Mouse (Mus musculus) liver, adult 2 months (tissue): ENCODE results near the gene Tmigd3.

Experiments
- CTCF ChIP-seq: fragments of 200-500 bp; IDR thresholded peaks from 2 replicates; pipeline ENCODE4 v1.5.1; 2011; ENCODE audit warnings: low read depth, low read length, control low read depth
- POLR2A ChIP-seq: fragments of 200-500 bp; IDR thresholded peaks from 2 replicates; pipeline ENCODE4 v1.6.1; 2011; ENCODE audit warnings: low read length, control low read depth; ENCODE audit not compliant: insufficient read depth; ENCODE audit errors: extremely low read depth

- TF ChIP-seq POLR2A, result no peak
- no peak for TF ChIP-seq CTCF
Measured at GRCm38 (mm10) chr3:105904721-105905120, 34.0 kb downstream of the Tmigd3 start.
